Mouse (Mus musculus) spleen, adult 2 months (tissue): Measurements from ENCODE around the gene Ostf1.

Experiments
- CTCF ChIP-seq: fragments of 200-500 bp; IDR thresholded peaks from 2 replicates; pipeline ENCODE4 v1.5.1; 2011; ENCODE audit warnings: mild to moderate bottlenecking, inconsistent platforms; ENCODE audit not compliant: insufficient read depth, insufficient read length, insufficient replicate concordance; ENCODE audit errors: extremely low read depth
- POLR2A ChIP-seq: fragments of 200-500 bp; IDR thresholded peaks from 2 replicates; pipeline ENCODE4 v1.6.1; 2011; ENCODE audit warnings: low read depth, low read length, inconsistent platforms

- no peak for TF ChIP-seq CTCF
- no peak for TF ChIP-seq POLR2A
Observed at GRCm38 (mm10) chr19:18597772-18598171, 33.9 kb downstream of the Ostf1 start.
